Mouse (Mus musculus) ES-Bruce4 (cell line): ENCODE measurements around the gene BC049352. TPM values are rescaled to one million over a fixed set of nuclear protein-coding genes. Genes with fewer than 3 reads are reported as not detected.

Experiments used
- H3K27ac ChIP-seq: 2 replicates; pipeline ENCODE4 v1.5.1; 2012; ENCODE audit warnings: low read length, inconsistent platforms; ENCODE audit not compliant: insufficient read depth
- H3K27me3 ChIP-seq: 2 replicates; pipeline ENCODE4 v1.6.1; 2012; ENCODE audit warnings: mild to moderate bottlenecking, low read length, inconsistent platforms; ENCODE audit not compliant: control insufficient read depth, poor library complexity, insufficient read depth, severe bottlenecking
- H3K36me3 ChIP-seq: 2 replicates; pipeline ENCODE4 v1.6.1; 2012; ENCODE audit warnings: inconsistent platforms, mild to moderate bottlenecking, low read length, moderate library complexity; ENCODE audit not compliant: control insufficient read depth, poor library complexity, insufficient read depth, severe bottlenecking
- H3K4me1 ChIP-seq: one replicate; pipeline ENCODE4 v1.8.1; 2011; ENCODE audit warnings: low read length; ENCODE audit not compliant: control insufficient read depth, insufficient read depth
- H3K4me3 ChIP-seq: 2 replicates; pipeline ENCODE4 v1.5.1; 2011; ENCODE audit warnings: low read depth, mild to moderate bottlenecking, low read length
- H3K9ac ChIP-seq: 2 replicates; pipeline ENCODE4 v1.6.1; 2012; ENCODE audit warnings: low read depth, mild to moderate bottlenecking, inconsistent platforms; ENCODE audit not compliant: poor library complexity, severe bottlenecking
- H3K9me3 ChIP-seq: replicated peaks from 2 replicates; pipeline ENCODE4 v1.6.1; 2012; ENCODE audit warnings: mild to moderate bottlenecking, low read length, inconsistent platforms; ENCODE audit not compliant: control insufficient read depth, poor library complexity, insufficient read depth, severe bottlenecking
- CTCF ChIP-seq: IDR thresholded peaks from one replicate; pipeline ENCODE4 v1.8.1; 2011; ENCODE audit warnings: low read depth, low read length
- EP300 ChIP-seq: IDR thresholded peaks from 2 replicates; pipeline ENCODE4 v1.6.1; 2011; ENCODE audit warnings: low read depth, low read length; ENCODE audit not compliant: insufficient read depth
- POLR2A ChIP-seq: IDR thresholded peaks from one replicate; pipeline ENCODE4 v1.8.1; 2011; ENCODE audit warnings: low read length; ENCODE audit not compliant: insufficient read depth
- polyA plus RNA-seq: library from polyadenylated mRNA; stranded (reverse); fragments of >200 nt; gene quantifications from 2 replicates; pipeline ENCODE4 v1.2.4, GENCODE M21; 2011; ENCODE audit warnings: low read depth; ENCODE audit not compliant: missing spikeins, insufficient read depth, insufficient read length

Gene BC049352
- polyA plus RNA-seq, 1 experiment: not detected

GRCm38 (mm10) chr9:45229359-45229758, 47.6 kb downstream of the BC049352 start:
- no peaks in the 10 kb centered on the region for H3K4me1 ChIP-seq
- TF ChIP-seq CTCF: no peak
- no peak for TF ChIP-seq POLR2A
- TF ChIP-seq EP300: no peak
- H3K4me3 ChIP-seq: no peak overlapping the region
- no peaks in the 10 kb centered on the region for H3K27me3 ChIP-seq
- H3K27ac ChIP-seq: no peak overlapping the region
- H3K9ac ChIP-seq: no peak overlapping the region
- no peaks in the 10 kb centered on the region for H3K36me3 ChIP-seq
- H3K9me3 ChIP-seq: no peaks in the 10 kb centered on the region

GRCm38 (mm10) chr9:45235668-45236227, 53.9 kb downstream of the BC049352 start:
- no peaks in the 10 kb centered on the region for H3K9me3 ChIP-seq
- H3K27ac ChIP-seq: no peak overlapping the region
- no peak overlapping the region for H3K4me3 ChIP-seq
- no peak overlapping the region for H3K9ac ChIP-seq
- no peaks in the 10 kb centered on the region for H3K36me3 ChIP-seq
- no peak for TF ChIP-seq POLR2A
- no peak for TF ChIP-seq CTCF
- no peak for TF ChIP-seq EP300
- H3K27me3 ChIP-seq: no peaks in the 10 kb centered on the region
- no peaks in the 10 kb centered on the region for H3K4me1 ChIP-seq

GRCm38 (mm10) chr9:45236744-45237143, 54.9 kb downstream of the BC049352 start:
- no peaks in the 10 kb centered on the region for H3K27me3 ChIP-seq
- no peak overlapping the region for H3K27ac ChIP-seq
- no peaks in the 10 kb centered on the region for H3K4me1 ChIP-seq
- no peak overlapping the region for H3K4me3 ChIP-seq
- no peaks in the 10 kb centered on the region for H3K36me3 ChIP-seq
- H3K9ac ChIP-seq: no peak overlapping the region
- no peaks in the 10 kb centered on the region for H3K9me3 ChIP-seq
- TF ChIP-seq CTCF (no peak), EP300 (no peak), POLR2A (no peak)

GRCm38 (mm10) chr9:45241397-45241796, 59.6 kb downstream of the BC049352 start:
- TF ChIP-seq POLR2A (no peak), CTCF (no peak), EP300 (no peak)
- Histone ChIP-seq H3K27ac (no peak overlapping the region), H3K27me3 (no peaks in the 10 kb centered on the region), H3K9me3 (no peaks in the 10 kb centered on the region), H3K4me3 (no peak overlapping the region), H3K4me1 (no peaks in the 10 kb centered on the region), H3K9ac (no peak overlapping the region), H3K36me3 (no peaks in the 10 kb centered on the region)

- H3K4me1 ChIP-seq: no peaks in the 10 kb centered on the region
- no peak overlapping the region for H3K4me3 ChIP-seq
- H3K36me3 ChIP-seq: no peaks in the 10 kb centered on the region
- H3K9me3 ChIP-seq: no peaks in the 10 kb centered on the region
- H3K27me3 ChIP-seq: no peaks in the 10 kb centered on the region
- H3K27ac ChIP-seq: no peak overlapping the region
- H3K9ac ChIP-seq: no peak overlapping the region
- TF ChIP-seq EP300 (no peak), CTCF (no peak), POLR2A (no peak)
These were observed 63.6 kb downstream of the BC049352 start for GRCm38 (mm10) chr9:45245432-45245831.

GRCm38 (mm10) chr9:45246060-45246459, 64.3 kb downstream of the BC049352 start:
- Histone ChIP-seq H3K4me3 (no peak overlapping the region), H3K9ac (no peak overlapping the region), H3K36me3 (no peaks in the 10 kb centered on the region), H3K27me3 (no peaks in the 10 kb centered on the region), H3K4me1 (no peaks in the 10 kb centered on the region), H3K9me3 (no peaks in the 10 kb centered on the region), H3K27ac (no peak overlapping the region)
- TF ChIP-seq CTCF (no peak), POLR2A (no peak), EP300 (no peak)
